ENCODE assay signal across 8 mouse cellular contexts in genomic region chr5:114467430-114467829, GRCm38 (mm10). TPM values are rescaled to one million over a fixed set of nuclear protein-coding genes. Genes with fewer than 3 reads are reported as not detected.
A peak's percentile ranks its signal among the peaks of the same experiment; 100 is the strongest.
DNase-seq lines count a peak whose midpoint lies in the region; ATAC-seq lines count a peak whose summit lies in the region.

No protein-coding gene starts in this region.

- H3K4me3 ChIP-seq in forebrain, embryonic 10.5 days = peak overlapping the region; percentile 38
- H3K4me3 ChIP-seq in heart, embryonic 16.5 days (ENCODE audit: low read length) = peak overlapping the region; percentile 44
- peak overlapping the region; percentile 25 for H3K4me3 ChIP-seq in liver, embryonic 12.5 days
- H3K4me3 ChIP-seq in neural tube, embryonic 13.5 days = peak overlapping the region; percentile 24

- peak; percentile 30 for DNase-seq in cerebellum, adult 9-11 months
- DNase-seq in cerebellum, adult 11 months = no peak
- DNase-seq in forebrain, embryonic 10.5 days (ENCODE audit: extremely low spot score, low spot score) = peak; percentile 97
- DNase-seq in kidney, postnatal 10 days = peak; percentile 91
- no peak for DNase-seq in spleen, postnatal 14 days (ENCODE audit: low spot score in 2 of 2)

- H3K4me1 ChIP-seq in forebrain, embryonic 10.5 days = peaks cover 79% of the 10 kb centered on the region
- H3K4me1 ChIP-seq in heart, embryonic 16.5 days (ENCODE audit: control insufficient read depth, insufficient read depth, low read length) = peaks cover 13% of the 10 kb centered on the region
- H3K4me1 ChIP-seq in liver, embryonic 12.5 days = peaks cover 14% of the 10 kb centered on the region; the same call in 1 of the 2 replicates
- H3K4me1 ChIP-seq in neural tube, embryonic 13.5 days (replicated peaks) = peaks cover 44% of the 10 kb centered on the region

- peaks cover 6% of the 10 kb centered on the region; the same call in 1 of the 2 replicates for H3K9me3 ChIP-seq in forebrain, embryonic 10.5 days
- no peaks in the 10 kb centered on the region; the same call in 1 of the 2 replicates for H3K9me3 ChIP-seq in heart, embryonic 16.5 days (replicated peaks; ENCODE audit: control insufficient read depth, low read length)
- no peaks in the 10 kb centered on the region for H3K9me3 ChIP-seq in liver, embryonic 12.5 days (replicated peaks)
- no peaks in the 10 kb centered on the region for H3K9me3 ChIP-seq in neural tube, embryonic 13.5 days

- peaks cover 58% of the 10 kb centered on the region for H3K27me3 ChIP-seq in forebrain, embryonic 10.5 days (ENCODE audit: poor library complexity, severe bottlenecking)
- peaks cover 4% of the 10 kb centered on the region; the same call in 1 of the 2 replicates for H3K27me3 ChIP-seq in heart, embryonic 16.5 days (ENCODE audit: control insufficient read depth, insufficient read depth, low read length)
- peaks cover 6% of the 10 kb centered on the region; the same call in 1 of the 2 replicates for H3K27me3 ChIP-seq in liver, embryonic 12.5 days (replicated peaks)
- H3K27me3 ChIP-seq in neural tube, embryonic 13.5 days = peaks cover 3% of the 10 kb centered on the region; the same call in 1 of the 2 replicates

- WGBS in forebrain, embryonic 10.5 days = under 1% methylated on average over 12 of the region's 13 CpGs
- WGBS in heart, embryonic 16.5 days = 2% methylated on average over 12 of the region's 13 CpGs
- 5% methylated on average over 9 of the region's 13 CpGs for WGBS in liver, embryonic 12.5 days (ENCODE audit: insufficient replicate concordance)
- 1% methylated on average over 11 of the region's 13 CpGs for WGBS in neural tube, embryonic 13.5 days

- peak overlapping the region; percentile 86 for H3K27ac ChIP-seq in forebrain, embryonic 10.5 days
- H3K27ac ChIP-seq in heart, embryonic 16.5 days (ENCODE audit: low read length) = peak overlapping the region; percentile 47
- peak overlapping the region; percentile 20; the same call in 1 of the 2 replicates for H3K27ac ChIP-seq in liver, embryonic 12.5 days
- H3K27ac ChIP-seq in neural tube, embryonic 13.5 days (replicated peaks) = peak overlapping the region; percentile 92

- peak overlapping the region; percentile 64 for H3K4me2 ChIP-seq in heart, embryonic 16.5 days (ENCODE audit: low read depth, low read length)
- H3K4me2 ChIP-seq in liver, embryonic 12.5 days = peak overlapping the region; percentile 59
- peak overlapping the region; percentile 49 for H3K4me2 ChIP-seq in neural tube, embryonic 13.5 days

- H3K36me3 ChIP-seq in forebrain, embryonic 10.5 days (replicated peaks) = no peaks in the 10 kb centered on the region
- no peaks in the 10 kb centered on the region for H3K36me3 ChIP-seq in heart, embryonic 16.5 days (ENCODE audit: control insufficient read depth, insufficient read depth)
- H3K36me3 ChIP-seq in liver, embryonic 12.5 days = no peaks in the 10 kb centered on the region
- no peaks in the 10 kb centered on the region for H3K36me3 ChIP-seq in neural tube, embryonic 13.5 days

- peak overlapping the region; percentile 62 for H3K9ac ChIP-seq in heart, embryonic 16.5 days (ENCODE audit: low read length)
- H3K9ac ChIP-seq in liver, embryonic 12.5 days = no peak overlapping the region
- H3K9ac ChIP-seq in neural tube, embryonic 13.5 days = peak overlapping the region; percentile 64

- peak; percentile 79 for ATAC-seq in heart, embryonic 16.5 days (replicated peaks; ENCODE audit: extremely low read depth, insufficient read depth, low FRiP score)
- peak; percentile 44; the same call in 1 of the 2 replicates for ATAC-seq in liver, embryonic 12.5 days
- ATAC-seq in neural tube, embryonic 13.5 days (ENCODE audit: low read depth) = peak; percentile 80

RNA-seq across cellular contexts. Expression of gene Mvk, which starts 23.4 kb away (rescaled TPM):
- polyA plus RNA-seq in forebrain, embryonic 10.5 days (2016; fragmentation: Nextera tagmentation; extraction: Ambion mirVana) = 55.5 and 62.0 TPM in 2 replicates
- 15.8 and 17.5 TPM in 2 replicates for polyA plus RNA-seq in heart, embryonic 16.5 days (2015; fragmentation: Nextera tagmentation; extraction: Ambion mirVana)
- polyA plus RNA-seq in liver, embryonic 12.5 days (2016; fragmentation: Nextera tagmentation; extraction: Ambion mirVana) = 34.6 and 35.2 TPM in 2 replicates
- 50.5 and 57.5 TPM in 2 replicates for polyA plus RNA-seq in neural tube, embryonic 13.5 days (2015; fragmentation: Nextera tagmentation; extraction: Ambion mirVana)

RNA-seq across cellular contexts. Expression of gene Mmab, which starts 23.6 kb away (rescaled TPM):
- 31.0 and 32.4 TPM in 2 replicates for polyA plus RNA-seq in forebrain, embryonic 10.5 days (2016; fragmentation: Nextera tagmentation; extraction: Ambion mirVana)
- polyA plus RNA-seq in heart, embryonic 16.5 days (2015; fragmentation: Nextera tagmentation; extraction: Ambion mirVana) = 24.5 and 25.8 TPM in 2 replicates
- 17.7 and 17.9 TPM in 2 replicates for polyA plus RNA-seq in liver, embryonic 12.5 days (2016; fragmentation: Nextera tagmentation; extraction: Ambion mirVana)
- polyA plus RNA-seq in neural tube, embryonic 13.5 days (2015; fragmentation: Nextera tagmentation; extraction: Ambion mirVana) = 25.2 and 28.2 TPM in 2 replicates

Comparison
In these comparisons a context has a peak if more than half of its experiments do, and no peak if none do; other contexts are left out.
1. DNase-seq: peak in cerebellum, adult 9-11 months (single experiment), forebrain, embryonic 10.5 days (single experiment) and kidney, postnatal 10 days (single experiment); none in cerebellum, adult 11 months (single experiment) and spleen, postnatal 14 days (0 of 2).
2. H3K27ac ChIP-seq: peak in every context shown above with its lines; median percentile 92 in neural tube, embryonic 13.5 days; 86 in forebrain, embryonic 10.5 days; 47 in heart, embryonic 16.5 days; 20 in liver, embryonic 12.5 days.
3. Peak in every context shown above with its lines, with median percentiles within 50 percentile points of each other: H3K4me3 ChIP-seq, ATAC-seq and H3K4me2 ChIP-seq.